Mouse (Mus musculus) T-cell, adult 2 months (primary cell): Measurements from ENCODE around the gene Oxsr1.
"Not testable (repeated sequence)": the region's sequence is repeated elsewhere in the genome, so short reads cannot be mapped to it uniquely, and the experiment has no call there.

Experiments used
- DNase-seq: peaks from one replicate; pipeline ENCODE4 v3.0.0; 2022; ENCODE audit warnings: low spot score

Gene Oxsr1

DNA sequence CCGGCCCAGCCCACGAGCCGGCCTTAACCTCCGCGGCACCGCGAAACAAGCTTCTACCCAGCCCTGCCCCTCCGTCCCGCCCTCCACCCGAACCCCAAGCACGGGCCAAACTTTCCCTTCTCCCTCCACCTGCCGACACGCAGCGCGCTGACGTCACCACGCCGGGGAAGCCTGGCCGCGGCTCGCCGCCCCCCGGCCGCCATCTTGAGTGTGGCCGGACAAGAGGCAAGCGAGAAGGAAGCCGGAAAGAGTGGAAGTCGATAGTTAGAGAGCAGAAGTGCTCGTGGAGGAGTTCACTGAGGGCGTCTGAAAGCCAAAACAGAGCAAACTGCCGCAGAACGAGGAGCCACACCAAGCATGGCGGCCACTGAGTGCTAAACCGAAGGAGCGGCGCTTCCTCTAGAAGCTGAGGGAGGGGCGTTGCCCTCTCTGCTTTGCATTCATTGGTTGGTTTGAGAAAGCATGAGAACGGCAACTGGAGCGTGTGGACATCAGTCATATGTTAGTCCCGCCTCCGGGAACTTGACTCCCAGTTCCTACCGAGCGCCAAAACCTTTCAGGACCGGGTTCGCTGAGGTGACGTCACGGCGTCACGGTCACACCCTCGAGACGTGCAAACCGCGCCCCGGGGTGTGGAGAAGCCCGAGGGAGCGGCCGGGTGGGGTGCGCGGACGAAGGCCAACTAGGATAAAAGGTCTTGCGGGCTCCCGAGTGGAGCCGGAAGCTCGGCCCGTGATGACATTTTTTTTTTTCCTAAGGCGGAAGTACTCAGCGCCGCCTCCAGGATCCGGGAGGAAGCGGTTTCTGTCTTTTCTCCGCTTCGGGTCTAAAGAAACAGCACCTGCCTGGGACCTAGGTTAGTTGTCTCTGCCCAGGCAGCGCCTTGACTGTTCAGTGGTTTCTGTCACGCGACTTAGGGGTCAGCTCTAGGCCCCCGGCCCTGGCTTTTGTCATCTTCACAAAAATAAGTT lies at the start of gene Oxsr1:
Gene Oxsr1 (minus strand): TSS at position 139 of the 971 bp plus-strand sequence.
- DNase-seq, result peak; percentile 98

DNA sequence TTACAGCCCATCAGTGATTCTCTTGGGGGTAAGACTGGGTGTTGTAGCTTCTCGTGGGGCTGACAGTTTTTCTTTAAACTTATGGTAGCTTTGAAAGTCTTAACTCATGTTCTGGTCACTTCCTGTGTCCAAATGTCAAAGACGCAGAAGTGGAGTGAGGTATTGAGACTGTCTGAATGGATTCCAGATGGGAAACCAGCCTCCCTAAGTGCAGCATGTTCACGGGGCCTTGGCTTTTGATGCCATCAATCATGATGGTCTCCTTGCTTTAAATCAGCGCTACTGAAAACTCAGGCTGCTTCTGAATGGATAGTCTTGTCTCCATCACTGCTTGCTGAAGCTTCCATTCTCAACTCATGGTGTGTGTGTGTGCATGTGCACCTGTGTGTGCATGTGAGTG lies 49.0 kb upstream of the Oxsr1 start:
- no peak for DNase-seq

DNA sequence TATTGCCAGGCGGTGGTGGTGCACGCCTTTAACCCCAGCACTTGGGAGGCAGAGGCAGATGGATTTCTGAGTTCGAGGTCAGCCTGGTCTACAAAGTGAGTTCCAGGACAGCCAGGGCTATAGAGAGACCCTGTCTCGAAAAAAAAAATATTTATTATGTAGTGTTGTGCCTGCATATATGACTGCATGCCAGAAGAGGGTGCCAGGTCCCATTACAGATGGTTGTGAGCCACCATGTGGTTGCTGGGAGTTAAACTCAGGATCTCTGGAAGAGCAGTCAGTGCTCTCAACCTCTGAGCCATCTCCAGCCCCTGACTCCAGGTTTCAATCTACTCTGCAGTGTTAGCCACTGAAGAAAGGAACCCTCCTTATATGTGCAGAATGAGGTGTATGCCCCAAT lies 48.5 kb upstream of the Oxsr1 start:
- DNase-seq, result not testable (repeated sequence)

DNA sequence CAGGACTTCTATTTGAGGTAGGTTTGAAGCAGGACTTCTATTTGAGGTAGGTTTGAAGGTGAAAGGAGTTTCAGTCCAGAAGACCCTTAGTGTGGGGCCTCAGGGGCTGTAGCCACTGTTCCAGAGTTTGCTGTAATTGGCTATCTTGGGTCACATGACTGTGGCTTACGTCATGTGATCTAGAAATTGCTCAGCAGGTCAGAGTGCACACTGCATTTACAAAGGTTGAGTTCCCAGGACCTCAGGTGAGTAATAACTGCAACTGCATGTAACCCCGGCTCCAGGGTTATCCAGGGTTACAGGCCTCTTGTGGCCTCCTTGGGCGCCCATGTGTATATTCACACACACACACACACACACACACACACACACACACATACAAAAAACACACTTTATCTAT lies 46.1 kb upstream of the Oxsr1 start:
- no peak for DNase-seq

DNA sequence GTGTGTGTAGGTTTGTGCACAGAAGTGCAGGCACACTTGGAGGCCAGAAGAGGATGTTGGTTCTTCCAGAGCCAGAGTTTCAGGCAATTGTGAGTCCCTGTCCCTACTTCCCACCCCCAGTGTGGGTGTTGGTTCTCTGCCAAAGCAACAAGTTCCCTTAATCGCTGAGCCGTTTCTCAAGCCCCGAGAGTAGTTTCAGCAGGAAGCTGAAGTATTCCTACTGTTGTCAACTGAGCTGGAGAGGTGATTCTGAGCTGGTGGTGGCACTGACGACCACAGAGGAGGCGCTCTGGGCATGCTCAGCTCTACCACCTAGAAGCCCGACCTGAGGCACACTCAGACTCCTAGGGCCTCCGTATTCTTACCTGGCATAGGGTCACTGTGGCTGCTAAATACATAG lies 43.1 kb upstream of the Oxsr1 start, which contains the start of gene Slc22a14:
Gene Slc22a14 (minus strand): TSS at position 270 of the 400 bp plus-strand sequence.
- no peak for DNase-seq

DNA sequence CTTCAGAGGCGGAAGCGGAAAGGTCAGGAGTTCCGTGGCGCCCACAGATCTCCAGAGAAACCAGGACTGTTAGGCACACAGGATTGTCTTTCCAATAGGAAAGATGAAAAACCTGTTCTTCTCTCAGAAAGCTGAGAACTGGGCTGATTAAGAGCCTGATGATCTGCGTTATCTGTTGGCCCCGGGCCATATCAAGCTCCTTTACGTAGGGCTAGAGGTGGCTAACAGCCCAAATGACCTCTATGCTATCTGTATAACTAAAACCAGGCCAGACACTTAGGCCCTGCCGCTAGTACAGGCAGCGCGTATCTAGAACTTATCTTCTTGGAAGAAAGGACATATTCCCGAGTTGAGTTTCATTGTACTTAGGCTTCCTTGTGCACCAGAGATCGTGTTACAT lies 41.0 kb upstream of the Oxsr1 start:
- no peak for DNase-seq

DNA sequence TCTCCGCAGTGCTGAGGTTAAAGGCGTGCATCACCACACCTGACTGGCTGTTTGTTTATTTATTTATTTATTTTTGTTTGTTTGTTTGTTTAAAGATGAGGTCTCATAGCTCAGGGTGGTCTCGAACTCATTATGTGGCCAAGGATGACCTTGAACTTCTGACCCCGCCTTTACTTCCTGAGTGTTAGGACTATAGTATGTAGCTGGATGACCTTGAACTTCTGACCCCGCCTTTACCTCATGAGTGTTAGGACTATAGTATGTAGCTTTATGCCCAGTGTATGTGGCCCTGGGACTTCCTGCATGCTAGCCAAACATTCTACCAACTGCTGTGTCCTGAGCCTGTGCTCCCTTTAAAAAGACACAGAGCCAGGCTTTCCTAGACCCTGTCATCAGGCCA lies 39.2 kb upstream of the Oxsr1 start:
- no peak for DNase-seq

DNA sequence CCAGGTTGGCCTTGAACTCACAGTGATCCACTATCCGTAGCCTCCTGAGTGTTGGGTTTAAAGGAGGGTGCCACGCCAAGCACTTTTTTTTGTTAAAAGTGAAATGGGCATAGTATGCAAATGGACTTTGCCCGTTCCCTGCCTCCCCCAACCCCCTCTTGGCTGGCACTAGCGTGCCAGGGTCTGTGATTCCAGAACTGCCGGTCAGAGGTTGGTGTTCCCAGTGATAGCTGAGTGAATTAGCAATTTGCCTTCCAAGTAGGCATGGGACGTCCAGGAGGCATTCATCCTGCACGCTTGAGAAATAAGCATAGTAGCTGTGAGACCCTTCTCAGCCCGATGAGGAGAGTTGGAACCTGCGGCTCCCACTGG lies 35.8 kb upstream of the Oxsr1 start:
- DNase-seq, result no peak

DNA sequence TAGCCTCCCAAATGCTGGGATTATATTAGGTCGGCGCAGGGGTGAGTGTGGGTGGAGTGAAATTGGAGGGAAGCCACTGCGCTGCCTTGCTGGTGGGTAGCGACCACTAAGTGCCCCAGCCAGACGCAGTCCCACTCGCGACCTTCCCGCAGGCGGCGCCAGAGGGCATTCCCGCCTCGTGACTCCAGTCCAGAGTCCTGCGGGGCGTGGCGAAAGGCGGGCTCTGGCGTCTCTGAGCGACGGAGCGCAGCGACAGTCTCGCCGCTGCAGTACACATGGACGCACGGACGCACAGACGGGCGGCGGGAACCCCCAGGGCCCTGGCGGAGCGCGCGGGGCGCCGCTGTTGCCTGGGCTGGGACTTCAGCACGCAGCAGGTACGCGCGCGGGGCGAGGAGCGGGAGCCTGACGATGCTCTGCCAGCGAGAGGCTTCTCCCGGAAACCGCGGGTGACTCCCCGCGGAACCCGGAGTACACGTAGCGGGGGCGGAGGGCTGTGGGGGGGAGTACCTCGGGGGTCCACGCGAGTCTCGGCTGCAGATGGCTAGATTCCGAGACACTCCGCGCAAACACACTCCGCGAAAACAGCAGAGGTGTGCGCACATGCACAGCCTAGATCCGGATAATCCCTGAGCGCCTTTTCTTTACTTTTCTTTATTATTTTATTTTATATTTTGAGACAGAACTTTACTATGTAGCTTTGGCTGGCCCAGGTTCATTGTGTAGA lies 35.3 kb upstream of the Oxsr1 start, which contains the start of gene Xylb:
Gene Xylb (plus strand): TSS at position 51 of the 727 bp plus-strand sequence.
- DNase-seq, result peak; percentile 81

DNA sequence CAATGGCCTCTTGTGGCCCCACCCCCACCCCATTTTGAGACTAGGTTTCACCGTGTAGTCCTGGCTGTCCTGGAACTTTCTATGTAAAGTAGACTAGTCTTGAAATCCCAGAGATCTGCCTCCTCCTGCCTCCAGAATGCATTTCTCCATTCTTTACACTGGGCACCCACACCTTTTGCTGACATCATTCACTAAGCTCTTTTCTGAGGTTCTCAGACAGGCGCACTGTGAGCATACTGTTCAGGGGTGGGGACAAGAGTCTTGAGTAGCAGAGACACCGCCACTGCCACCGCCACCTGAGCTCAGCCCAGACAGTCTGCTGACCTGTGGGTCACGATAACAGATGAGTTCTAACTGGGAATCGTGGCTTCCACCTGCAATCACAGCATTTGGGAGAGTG lies 33.7 kb upstream of the Oxsr1 start:
- DNase-seq, result no peak

DNA sequence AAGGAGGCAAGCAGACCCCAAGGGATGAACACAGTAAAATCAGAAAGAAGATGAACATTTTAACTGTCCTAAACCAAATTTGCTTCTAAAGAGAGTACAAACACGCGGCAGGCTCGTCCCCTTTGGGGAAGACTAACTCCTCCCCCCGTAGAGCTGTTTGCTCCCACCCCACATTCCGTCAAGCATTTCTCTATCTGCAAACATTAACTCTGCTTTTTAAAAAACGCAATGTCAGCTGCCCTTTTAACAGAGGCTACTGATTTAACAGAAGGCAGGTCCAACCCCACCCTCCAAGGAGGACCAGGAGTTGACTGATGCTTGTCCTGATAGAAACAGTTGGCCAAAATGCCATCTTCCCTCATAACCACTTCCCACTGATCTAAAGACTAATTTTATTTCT lies 31.7 kb upstream of the Oxsr1 start:
- DNase-seq, result no peak

DNA sequence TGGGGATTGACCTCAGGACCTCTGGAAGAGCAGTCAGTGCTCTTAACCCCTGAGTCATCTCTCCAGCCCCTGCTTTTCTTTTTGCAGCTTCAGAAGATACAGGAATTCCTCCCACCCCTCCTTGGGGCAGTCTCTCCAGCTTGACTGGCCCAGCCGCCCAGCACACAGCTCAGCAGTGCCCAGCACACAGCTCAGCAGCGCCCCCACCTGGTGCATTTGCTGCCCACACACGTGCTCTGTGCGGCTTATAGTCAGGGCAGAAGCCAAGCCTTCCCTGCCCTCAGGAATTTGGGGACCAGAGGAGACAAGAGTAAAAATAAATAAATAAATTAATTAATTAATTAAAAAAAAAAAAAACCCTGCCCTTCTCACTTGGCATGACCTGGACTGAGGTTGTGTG lies 29.8 kb upstream of the Oxsr1 start:
- DNase-seq, result peak; percentile 69

DNA sequence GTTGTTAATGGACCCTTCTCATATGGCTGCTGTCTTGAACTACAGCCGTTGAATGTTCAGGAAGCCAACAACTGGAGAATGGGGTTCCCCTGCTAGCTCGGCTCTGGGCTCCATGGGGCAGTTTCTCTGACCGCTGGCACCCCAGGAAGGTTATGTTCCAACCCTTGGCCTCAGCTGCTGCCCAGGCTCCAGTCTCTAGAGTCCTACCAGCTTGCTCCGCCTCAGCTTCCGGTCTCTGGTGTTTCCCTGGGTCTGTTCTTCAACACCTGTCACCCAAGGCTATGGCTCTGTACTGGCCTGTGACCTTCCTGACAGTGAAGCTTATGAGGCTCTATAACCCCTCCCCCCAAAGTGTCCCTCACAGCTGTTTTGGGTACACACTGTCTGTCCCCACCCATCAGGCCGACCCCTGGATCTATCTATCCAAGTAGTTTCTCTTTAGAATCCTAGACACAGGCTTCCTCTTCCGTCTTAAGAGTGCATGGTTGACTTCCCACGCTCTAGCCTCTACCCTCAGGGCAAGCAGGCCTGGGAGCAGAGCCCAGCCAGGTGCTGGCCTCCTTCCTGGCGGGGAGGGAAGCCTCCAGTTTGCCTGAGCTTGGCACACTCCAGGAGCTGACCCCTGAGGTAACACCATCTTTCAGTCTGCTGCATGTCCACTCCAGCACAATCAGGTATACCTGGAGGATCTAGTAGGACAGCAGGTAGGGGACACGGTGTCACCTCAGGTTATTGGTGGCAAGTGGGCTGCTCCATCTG lies 28.9 kb upstream of the Oxsr1 start:
- DNase-seq, result no peak

DNA sequence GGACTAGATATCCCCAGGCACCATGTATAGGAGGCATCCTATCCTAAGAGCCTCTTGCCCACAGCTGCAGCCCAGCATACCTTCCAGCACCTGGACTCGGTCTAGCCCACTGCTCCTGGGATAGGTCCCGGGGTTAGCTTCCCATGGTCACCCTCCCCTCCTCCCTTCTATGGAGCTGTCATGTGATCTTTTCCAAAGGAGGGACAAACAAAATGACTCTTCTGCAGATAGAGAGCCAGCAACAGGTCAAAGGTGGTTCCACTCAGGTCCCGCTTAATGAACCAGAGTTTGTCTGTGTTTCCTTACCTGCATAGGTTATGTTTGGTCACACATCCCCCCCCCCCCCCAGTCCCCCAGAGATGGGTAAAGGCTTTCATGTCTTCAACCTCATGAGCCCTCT lies 28.3 kb upstream of the Oxsr1 start:
- DNase-seq, result no peak

DNA sequence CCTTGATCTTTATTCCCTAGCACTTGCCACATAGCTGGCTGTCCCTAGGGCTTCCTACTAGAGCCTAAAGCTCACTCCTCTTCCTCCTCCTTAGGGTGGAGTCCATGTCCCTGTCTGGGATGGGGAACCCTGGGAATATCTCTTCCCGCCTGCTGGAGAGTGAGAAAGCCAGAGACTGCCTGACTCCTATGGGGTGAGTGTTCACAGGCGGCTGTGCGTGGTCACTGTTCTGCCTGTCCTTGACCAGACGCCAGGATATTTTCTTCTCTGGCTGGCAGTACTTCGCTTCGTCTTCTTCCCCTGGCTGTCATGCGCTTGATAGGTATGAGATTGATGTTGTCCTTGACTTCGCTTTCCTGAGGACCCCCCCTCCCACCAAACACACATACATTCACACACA lies 24.1 kb upstream of the Oxsr1 start:
- DNase-seq, result no peak

DNA sequence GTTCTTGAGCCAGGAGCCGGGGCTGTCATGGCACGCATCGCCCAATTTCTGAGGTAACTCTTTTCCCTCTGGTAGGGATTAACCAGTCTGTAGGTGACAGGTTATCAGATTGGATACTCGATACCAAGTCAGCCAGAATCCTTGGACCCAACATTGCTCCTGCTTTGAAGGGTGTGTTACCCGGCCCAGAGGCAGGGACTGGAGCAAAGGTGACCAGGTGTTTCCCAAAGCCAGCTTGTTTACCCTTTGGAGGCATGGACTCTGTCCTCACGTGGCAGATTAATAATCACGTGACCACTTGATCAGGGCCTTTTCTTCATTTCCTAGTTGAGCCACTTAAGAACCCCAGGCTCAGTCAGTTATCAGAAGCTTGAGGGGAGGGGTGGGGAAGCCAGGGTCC lies 20.5 kb upstream of the Oxsr1 start:
- no peak for DNase-seq

DNA sequence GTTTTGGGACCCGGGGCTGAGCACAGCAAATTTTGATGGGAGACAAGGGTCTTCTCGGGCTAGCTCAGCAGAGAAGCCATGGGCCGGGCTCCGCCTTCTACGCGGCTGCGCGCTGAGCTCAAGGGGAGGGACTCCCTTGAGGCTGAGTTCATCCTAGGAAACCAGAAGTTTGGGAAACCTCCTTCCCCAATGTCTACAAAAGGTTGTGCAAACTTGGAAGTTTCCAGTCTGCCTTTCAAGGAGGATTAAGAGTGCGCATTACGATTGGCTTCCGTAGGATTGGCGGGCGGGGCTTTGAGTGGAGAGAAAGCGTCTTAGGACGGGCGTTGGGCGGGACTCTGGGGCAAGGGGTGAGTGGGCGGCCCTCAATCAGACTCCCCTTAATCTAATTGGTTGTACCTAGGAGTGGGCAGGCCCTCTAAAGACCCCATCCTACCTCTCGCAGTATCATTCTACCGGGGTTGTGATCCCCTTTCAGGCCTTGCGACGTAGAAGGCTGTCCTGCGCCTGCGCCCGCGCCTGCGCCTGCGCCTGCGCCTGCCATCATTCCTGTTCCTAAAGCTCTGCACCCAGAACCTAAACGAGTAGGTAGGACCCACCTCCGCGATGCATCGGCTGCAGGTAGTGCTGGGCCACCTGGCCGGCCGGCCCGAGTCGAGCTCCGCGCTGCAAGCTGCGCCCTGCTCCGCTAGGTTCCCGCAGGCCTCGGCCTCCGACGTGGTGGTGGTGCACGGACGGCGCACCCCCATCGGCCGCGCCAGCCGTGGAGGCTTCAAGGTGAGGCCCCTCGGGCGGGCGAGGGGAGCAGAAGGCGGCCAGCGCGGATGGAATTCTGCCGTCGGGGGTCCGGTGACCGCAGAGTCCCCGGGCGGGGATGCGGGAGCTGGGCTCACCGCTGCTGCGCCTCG lies 18.9 kb upstream of the Oxsr1 start, which contains the start of gene Myd88:
Gene Myd88 (minus strand): TSS at position 503 of the 908 bp plus-strand sequence.
- peak; percentile 94 for DNase-seq

DNA sequence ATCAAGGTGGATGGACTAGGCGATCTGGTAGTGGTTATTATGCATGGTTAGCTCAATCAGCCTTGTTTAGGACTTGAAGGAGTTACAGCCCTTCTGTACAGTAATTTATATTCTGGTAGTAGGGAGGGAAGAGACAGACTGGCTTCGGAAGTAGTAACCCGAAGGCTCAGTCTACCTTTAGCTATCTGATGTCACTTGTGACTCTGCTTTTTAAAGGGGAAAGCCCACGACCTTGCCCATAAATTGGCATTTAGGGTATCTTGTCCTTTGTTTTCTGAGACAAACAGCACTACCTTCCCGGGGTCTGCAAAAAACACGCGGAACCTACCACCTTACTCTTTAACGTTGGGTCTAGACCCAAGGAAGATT lies 18.0 kb upstream of the Oxsr1 start:
- no peak for DNase-seq

DNA sequence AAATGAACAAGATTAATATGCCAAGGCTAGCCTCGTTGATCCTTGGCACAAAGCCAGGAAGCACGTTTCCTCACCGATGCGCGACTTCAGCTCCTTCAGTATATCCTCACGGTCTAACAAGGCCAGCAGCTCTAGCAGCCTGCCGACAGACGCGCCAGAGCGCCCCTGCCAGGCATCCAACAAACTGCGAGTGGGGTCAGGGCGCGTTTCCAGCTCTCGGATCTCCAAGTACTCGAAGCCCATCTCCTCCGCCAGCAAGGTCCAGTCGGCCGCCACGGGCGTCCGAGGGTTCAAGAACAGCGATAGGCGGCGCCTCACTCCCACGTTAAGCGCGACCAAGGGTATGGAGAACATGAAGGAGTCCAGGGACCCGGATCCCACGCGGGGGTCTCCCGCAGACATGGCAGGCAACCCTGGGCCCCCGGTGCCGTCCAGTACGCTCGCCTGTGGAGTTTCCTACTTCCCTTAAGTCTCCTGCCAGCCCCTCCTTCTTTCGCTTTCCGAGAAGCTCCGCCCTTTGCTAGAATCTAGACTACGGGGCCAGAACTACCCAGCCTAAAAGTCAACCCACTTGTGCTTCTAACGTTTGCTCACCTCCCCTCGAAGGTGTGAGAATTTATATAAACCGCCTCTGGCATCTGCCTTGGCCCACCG lies 17.5 kb upstream of the Oxsr1 start, which contains the start of gene Acaa1a:
Gene Acaa1a (plus strand): TSS at position 119 of the 654 bp plus-strand sequence.
- DNase-seq, result peak; percentile 69

DNA sequence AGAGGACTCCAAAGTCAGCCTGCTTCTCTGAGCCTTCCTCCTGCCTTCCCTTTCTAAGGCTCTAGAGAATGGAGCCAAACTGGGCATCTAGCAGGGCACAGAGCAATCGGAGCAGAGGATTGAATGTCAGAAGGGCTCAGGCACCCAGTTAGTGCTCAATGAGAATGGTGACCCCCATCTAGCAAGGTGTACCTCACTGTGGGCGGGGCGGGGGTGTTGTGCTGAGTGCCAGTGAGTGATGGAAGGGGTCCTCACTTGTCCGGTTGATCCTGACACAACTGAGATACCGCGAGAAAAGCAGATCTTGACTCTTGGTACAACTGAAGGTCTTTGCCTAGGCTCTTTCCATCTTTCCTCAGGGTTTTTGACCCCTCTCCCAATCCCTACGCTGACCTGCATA lies 16.9 kb upstream of the Oxsr1 start:
- DNase-seq, result no peak

DNA sequence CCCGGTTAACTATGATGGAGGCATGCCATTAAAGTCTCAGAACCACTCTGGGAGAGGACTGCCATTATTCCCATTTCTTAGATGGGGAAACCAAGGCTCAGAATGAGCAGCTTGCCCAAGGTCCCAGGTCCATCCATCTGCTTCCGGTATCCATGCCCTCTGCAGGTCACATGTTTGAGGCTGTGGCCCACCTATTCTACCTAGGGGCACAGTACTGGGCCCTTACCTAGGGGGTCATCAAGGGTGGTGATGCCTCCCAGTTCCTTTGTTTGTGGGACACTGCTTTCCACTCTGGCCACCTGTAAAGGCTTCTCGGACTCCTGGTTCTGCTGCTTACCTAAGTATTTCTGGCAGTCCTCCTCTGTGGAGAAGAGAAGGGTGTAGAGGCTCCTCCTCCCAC lies 16.1 kb upstream of the Oxsr1 start:
- DNase-seq, result no peak
